Mouse (Mus musculus): ENCODE results near the gene D330020A13Rik.

DNA sequence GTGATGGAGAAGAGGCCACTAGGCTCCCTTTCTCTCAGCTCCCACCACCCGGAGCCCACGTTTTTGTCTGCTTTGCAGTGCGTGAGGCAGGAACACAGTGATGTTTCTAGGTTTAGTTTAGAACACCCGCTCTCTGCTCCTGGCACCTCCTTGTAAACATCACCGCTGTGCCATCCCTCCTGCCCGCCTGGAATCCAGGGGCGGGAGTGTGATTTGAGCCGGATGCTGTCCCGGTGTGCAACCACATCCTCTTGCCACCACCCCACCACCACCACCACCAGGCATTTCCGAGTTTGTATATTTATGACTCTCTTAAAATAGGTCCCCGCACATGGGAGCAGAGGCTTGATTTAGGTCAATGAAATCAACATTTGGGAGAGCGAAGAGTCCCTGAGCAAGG is 38.5 kb upstream of the D330020A13Rik start:
- no peak for TF ChIP-seq CTCF (IDR thresholded peaks at IDR 0.05; ENCODE audit: low read depth)
- TF ChIP-seq EP300 (IDR thresholded peaks at IDR 0.05; ENCODE audit: low read depth), result no peak
